Mouse (Mus musculus): ENCODE measurements at regions not wholly inside any gene's neighbourhood (a gene's known extent, or its start where the extent isn't known, plus 50 kb on each side); places are given as distances from the start of the nearest gene placed in this dataset.

DNA sequence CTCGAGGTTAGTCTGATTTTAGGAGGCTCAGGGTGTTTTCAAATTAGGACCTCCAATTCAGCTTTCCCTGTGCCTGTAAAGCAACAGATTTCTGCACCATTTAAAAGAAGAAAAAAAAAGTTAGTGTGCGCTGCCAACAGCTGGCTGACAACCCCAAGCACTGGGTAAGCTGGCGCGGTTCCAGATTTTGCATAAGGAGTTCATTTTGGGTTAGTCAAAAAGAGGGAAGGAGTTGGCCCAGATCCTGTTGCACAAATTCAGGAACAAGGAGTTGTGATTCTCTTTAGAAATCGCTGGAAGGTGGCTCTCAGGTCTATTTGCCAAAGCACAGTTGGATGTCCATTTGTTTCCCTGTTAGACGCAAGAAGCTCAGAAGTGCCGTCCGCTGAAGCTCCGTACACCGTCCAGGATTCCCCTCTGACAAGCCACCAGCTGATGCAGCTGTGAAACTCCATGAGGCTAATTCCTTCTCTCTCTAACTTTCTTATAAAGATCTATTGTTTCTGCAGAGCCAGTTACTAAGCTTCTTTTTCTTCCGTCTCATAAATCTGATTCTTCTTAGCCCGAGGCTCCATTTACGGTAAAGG, 184.6 kb downstream of the Cand1 start:
- no peak for DNase-seq (ENCODE audit: low read depth)

DNA sequence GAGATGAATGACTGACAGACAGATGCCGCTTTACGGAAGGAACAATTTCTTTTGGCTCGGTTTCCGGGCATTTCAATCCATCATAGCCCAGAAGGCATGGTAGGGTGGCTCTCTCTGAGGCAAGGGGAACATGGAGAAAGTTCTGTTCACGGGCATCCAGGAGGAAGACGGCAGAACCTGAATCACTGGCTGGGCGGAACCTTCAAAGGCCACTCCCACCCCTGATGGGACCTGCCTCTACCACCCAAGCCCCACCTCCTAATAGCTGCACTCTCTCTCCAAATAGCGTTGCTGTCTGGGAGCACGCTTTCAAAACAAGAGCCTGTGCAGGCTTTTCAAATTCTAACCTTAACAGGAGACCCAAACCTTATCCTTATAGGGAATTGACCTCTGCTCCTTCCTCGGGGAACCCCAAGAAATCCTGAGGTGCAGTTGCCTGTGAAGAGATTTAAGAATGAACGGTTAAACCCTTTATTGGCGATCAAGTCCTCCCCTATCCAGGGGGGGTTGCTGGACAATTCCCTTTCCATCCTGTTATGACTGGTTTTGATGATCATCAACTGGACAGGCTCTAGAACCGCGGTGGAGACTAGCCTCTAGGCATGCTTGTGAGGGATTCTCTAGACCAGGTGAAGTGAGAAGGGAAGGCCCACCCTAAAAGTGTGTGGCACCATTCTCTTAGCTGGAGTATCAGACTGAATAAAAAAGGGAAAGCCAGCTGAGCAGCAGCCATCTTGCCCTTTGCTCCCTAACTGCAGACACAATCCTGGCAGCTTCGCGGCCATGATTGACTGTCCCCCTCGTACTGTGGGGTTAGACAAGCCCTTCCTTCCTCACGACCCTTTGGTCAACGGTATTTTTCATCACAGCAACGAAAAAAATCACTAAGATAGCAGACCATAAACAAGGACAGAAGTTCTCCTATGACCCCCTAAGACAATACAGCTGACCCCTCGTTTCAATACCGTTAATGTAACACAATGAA, 184.5 kb upstream of the Dyrk2 start:
- no peak for DNase-seq (ENCODE audit: low read depth)

GRCm38 (mm10) chr10:119052441-119053041, 182.5 kb upstream of the Dyrk2 start:
- DNase-seq (ENCODE audit: low read depth), result no peak

- no peak for DNase-seq (ENCODE audit: low read depth)
Observed at GRCm38 (mm10) chr10:119051598-119051997, 181.6 kb upstream of the Dyrk2 start.

- peak; percentile 85 for DNase-seq (ENCODE audit: low read depth)
Observed at GRCm38 (mm10) chr10:119050017-119050685, 180.1 kb upstream of the Dyrk2 start.

- no peak for DNase-seq (ENCODE audit: low read depth)
Observed at GRCm38 (mm10) chr10:119048643-119049420, 178.8 kb upstream of the Dyrk2 start.

- no peak for DNase-seq (ENCODE audit: low read depth)
Observed at GRCm38 (mm10) chr10:119045059-119045458, 175.1 kb upstream of the Dyrk2 start.

GRCm38 (mm10) chr10:119043069-119043468, 173.1 kb upstream of the Dyrk2 start:
- no peak for DNase-seq (ENCODE audit: low read depth)

DNA sequence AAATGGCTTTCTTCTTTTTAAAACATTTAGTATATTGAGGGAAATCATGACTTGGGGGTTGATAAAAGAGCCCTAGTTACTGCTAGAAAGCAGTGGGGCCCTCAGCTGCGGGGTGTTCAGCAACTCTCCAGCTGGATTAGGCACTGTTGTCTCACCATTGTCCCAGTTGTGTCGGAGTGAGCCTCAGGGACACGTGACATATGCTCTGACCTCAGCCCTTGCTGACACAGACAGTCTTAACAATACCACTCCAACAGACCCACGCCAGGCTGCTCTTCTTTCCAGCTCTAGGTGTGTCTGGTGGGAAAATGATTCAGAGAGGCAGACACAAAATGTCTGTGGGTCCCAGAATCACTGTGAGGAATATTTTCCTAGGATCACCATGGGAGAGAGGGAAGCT, 170.2 kb upstream of the Dyrk2 start:
- DNase-seq (ENCODE audit: low read depth), result peak; percentile 34

GRCm38 (mm10) chr10:119039732-119040131, 169.7 kb upstream of the Dyrk2 start:
- peak; percentile 54 for DNase-seq (ENCODE audit: low read depth)

DNA sequence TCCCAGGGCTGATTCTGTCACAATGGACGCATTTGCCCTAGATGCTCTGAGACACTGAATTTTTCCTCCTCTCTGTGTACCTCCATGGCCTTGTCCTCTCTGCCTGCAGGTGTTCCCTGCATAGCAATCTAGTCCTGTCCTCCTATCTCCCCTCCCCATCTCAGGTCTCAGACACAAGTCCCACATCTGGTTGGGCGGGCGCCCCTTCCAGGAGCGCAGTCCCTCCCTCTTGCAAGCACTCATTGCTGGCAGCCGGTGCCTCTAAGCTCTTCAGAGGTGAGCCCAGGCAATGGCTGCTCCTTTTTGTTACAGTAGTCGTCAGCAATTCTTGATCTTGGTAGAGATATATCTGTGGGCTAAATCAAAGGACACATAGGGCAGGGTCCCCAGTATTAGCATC, 169.0 kb upstream of the Dyrk2 start:
- DNase-seq (ENCODE audit: low read depth), result peak; percentile 27

DNA sequence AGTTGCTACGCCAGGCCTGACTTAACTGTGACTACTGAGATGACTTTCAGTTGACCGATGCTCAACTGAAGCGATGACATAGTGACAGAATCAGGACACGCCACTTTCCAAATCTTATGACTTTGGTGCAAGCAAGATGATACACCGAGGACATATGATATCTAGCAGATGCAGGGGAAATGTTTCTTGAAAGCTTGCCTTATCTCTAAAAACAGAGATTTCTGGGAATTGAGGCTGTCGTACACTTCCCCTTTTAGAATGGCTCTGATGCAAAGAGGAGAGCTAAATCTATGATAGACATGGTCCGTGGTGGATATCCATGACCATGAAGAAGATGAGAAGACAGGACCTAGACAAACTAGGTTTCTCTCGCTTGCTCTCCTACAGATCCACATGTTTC, 167.8 kb upstream of the Dyrk2 start:
- DNase-seq (ENCODE audit: low read depth), result no peak

GRCm38 (mm10) chr10:119035863-119036262, 165.9 kb upstream of the Dyrk2 start:
- no peak for DNase-seq (ENCODE audit: low read depth)

- no peak for DNase-seq (ENCODE audit: low read depth)
Observed at GRCm38 (mm10) chr10:119034396-119034795, 164.4 kb upstream of the Dyrk2 start.

GRCm38 (mm10) chr10:119031282-119032275, 161.6 kb upstream of the Dyrk2 start:
- peak; percentile 54 for DNase-seq (ENCODE audit: low read depth)

DNA sequence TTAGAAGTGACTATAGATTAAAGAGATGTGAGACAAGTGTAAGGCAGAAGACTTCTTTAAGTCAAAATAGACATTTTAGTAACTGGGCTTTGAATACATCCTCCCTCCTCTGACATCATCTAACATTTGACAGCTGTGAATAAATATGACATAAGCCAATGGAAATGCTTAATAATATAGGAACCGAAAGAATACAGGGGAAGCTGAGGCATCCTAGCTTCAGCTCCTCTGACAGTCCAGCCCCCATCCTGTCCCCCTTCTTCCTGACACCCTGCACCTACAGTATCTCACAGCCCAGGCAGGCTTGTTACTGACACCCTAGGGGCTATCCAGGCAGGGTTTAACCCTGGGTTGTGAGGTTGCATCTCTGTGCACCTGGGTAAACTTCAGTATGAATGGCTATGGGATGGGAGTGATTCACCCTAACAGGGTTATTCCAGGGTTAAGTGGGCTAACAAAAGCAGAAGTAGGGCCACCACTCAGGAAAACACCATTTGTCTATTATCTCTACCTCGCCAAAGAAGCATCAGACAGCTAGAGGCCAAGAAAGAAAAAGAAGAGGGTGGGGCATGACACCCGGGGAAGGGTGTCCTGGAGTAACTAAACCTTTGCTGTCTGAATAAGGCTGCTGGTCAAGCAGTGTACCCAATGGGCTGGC, 158.6 kb upstream of the Dyrk2 start:
- DNase-seq (ENCODE audit: low read depth), result no peak

- DNase-seq (ENCODE audit: low read depth), result no peak
Observed at GRCm38 (mm10) chr10:119027241-119027901, 157.4 kb upstream of the Dyrk2 start.

DNA sequence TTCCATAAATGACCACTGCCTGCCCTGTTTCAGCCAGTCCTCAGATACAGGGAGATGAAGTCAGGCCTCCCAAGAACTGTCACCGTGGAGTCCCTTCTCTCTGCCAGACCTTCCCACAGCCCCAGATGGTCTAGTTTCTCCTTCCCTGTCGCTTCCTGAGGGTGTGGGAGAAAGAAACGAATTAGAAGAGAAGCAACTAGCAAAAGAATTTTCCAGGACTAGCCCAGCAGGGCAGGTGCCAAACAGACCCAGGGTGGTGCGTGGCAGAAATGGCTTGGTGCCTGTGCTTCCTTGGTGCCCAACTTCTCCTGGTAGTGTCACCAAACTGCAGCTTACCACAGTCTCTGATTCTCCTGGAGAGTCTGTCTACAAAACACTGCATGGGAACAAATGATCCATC, 156.3 kb upstream of the Dyrk2 start:
- DNase-seq (ENCODE audit: low read depth), result no peak

- DNase-seq (ENCODE audit: low read depth), result peak; percentile 54
Observed at GRCm38 (mm10) chr10:119024425-119024824, 154.4 kb upstream of the Dyrk2 start.
